Mouse (Mus musculus) spleen, adult 2 months (tissue): ENCODE measurements around the gene Lnx2.

Source experiments
- CTCF ChIP-seq: fragments of 200-500 bp; IDR thresholded peaks from 2 replicates; pipeline ENCODE4 v1.5.1; 2011; ENCODE audit warnings: mild to moderate bottlenecking, inconsistent platforms; ENCODE audit not compliant: insufficient read depth, insufficient read length, insufficient replicate concordance; ENCODE audit errors: extremely low read depth
- POLR2A ChIP-seq: fragments of 200-500 bp; IDR thresholded peaks from 2 replicates; pipeline ENCODE4 v1.6.1; 2011; ENCODE audit warnings: low read depth, low read length, inconsistent platforms

GRCm38 (mm10) chr5:147085201-147085894, 9.0 kb upstream of the Lnx2 start:
- TF ChIP-seq POLR2A: no peak
- no peak for TF ChIP-seq CTCF
